Mouse (Mus musculus): ENCODE measurements around the gene Ctcfl.

GRCm38 (mm10) chr2:173073666-173074065 is 45.7 kb downstream of the Ctcfl start:
- TF ChIP-seq CTCF (IDR thresholded peaks at IDR 0.05; ENCODE audit: extremely low read depth, insufficient read depth, low read length) = no peak
- no peak for TF ChIP-seq POLR2A (IDR thresholded peaks at IDR 0.05; ENCODE audit: extremely low read depth, insufficient read depth, low read length)

Data from cortical plate, adult 2 months (tissue).